ENCODE assay signal across 26 mouse cellular contexts in genomic region chr10:60467752-60468151, GRCm38 (mm10).
"Had no signal": no experiment of that assay in that cellular context is flagged by ENCODE, and none has a peak within 500 bp of the region (broad histone marks: within the 10 kb centered on the region; RNA-seq: fewer than 3 reads in every experiment).

No protein-coding gene starts in this region.

- ATAC-seq: inflammation-experienced regulatory T-cells, adult 6 months; intestine, embryonic 16.5 days; liver, embryonic 12.5 days; midbrain, embryonic 15.5 days had no signal

- H3K9ac ChIP-seq: limb, embryonic 13.5 days; liver, embryonic 12.5 days; liver, embryonic 15.5 days; lung, embryonic 15.5 days; midbrain, embryonic 15.5 days; neural tube, embryonic 12.5 days; neural tube, embryonic 15.5 days had no signal

- H3K27ac ChIP-seq: layer of hippocampus, adult 2 months; limb, embryonic 10.5 days; limb, embryonic 13.5 days; liver, embryonic 12.5 days; liver, embryonic 15.5 days; lung, embryonic 15.5 days; midbrain, embryonic 10.5 days; midbrain, embryonic 15.5 days; neural tube, embryonic 12.5 days; neural tube, embryonic 15.5 days; stomach, postnatal 0 days had no signal

- DNase-seq: kidney, adult 2 months; layer of hippocampus, adult 9-11 months; liver; lung, adult 18-20 months; lung, postnatal 10 days; lung, postnatal 36 days; right cerebral cortex, adult 18-20 months; right cerebral cortex, postnatal 14 days; right cerebral cortex, postnatal 4 days; thymus, adult 2 months; thymus, postnatal 14 days; thymus, postnatal 4 days had no signal

- H3K4me2 ChIP-seq: limb, embryonic 13.5 days; liver, embryonic 12.5 days; liver, embryonic 15.5 days; lung, embryonic 15.5 days; midbrain, embryonic 15.5 days; neural tube, embryonic 12.5 days; neural tube, embryonic 15.5 days had no signal

- H3K9me3 ChIP-seq: limb, embryonic 10.5 days; limb, embryonic 13.5 days; liver, embryonic 12.5 days; liver, embryonic 15.5 days; lung, embryonic 15.5 days; megakaryocyte, embryonic 14.5 days; midbrain, embryonic 10.5 days; midbrain, embryonic 15.5 days; neural tube, embryonic 12.5 days; neural tube, embryonic 15.5 days had no signal

- H3K36me3 ChIP-seq: limb, embryonic 10.5 days; limb, embryonic 13.5 days; liver, embryonic 12.5 days; liver, embryonic 15.5 days; lung, embryonic 15.5 days; midbrain, embryonic 10.5 days; midbrain, embryonic 15.5 days; neural tube, embryonic 12.5 days; neural tube, embryonic 15.5 days had no signal

- H3K4me1 ChIP-seq: liver, embryonic 15.5 days; lung, embryonic 15.5 days; megakaryocyte, embryonic 14.5 days; neural tube, embryonic 12.5 days had no signal

- H3K27me3 ChIP-seq: liver, embryonic 15.5 days; lung, embryonic 15.5 days had no signal

- H3K4me3 ChIP-seq: layer of hippocampus, adult 2 months; limb, embryonic 10.5 days; limb, embryonic 13.5 days; liver, embryonic 12.5 days; liver, embryonic 15.5 days; lung, embryonic 15.5 days; megakaryocyte, embryonic 14.5 days; midbrain, embryonic 10.5 days; midbrain, embryonic 15.5 days; neural tube, embryonic 12.5 days; neural tube, embryonic 15.5 days had no signal
